Mouse (Mus musculus) E14TG2a.4 (cell line): ENCODE measurements at regions not wholly inside any gene's neighbourhood (a gene's known extent, or its start where the extent isn't known, plus 50 kb on each side); places are given as distances from the start of the nearest gene placed in this dataset.

Experiments used
- H3K27me3 ChIP-seq: 2 replicates; pipeline ENCODE4 v1.6.1; 2014; ENCODE audit warnings: low read length, control low read depth; ENCODE audit not compliant: insufficient read depth
- H3K36me3 ChIP-seq: 2 replicates; pipeline ENCODE4 v1.6.1; 2014; ENCODE audit warnings: low read length, control low read depth; ENCODE audit not compliant: insufficient read depth
- H3K4me1 ChIP-seq: replicated peaks from 2 replicates; pipeline ENCODE4 v1.6.1; 2014; ENCODE audit warnings: low read depth, low read length, control low read depth
- H3K4me3 ChIP-seq: replicated peaks from 2 replicates; pipeline ENCODE4 v1.5.1; 2014; ENCODE audit warnings: mild to moderate bottlenecking, low read length
- H3K9me3 ChIP-seq: 2 replicates; pipeline ENCODE4 v1.6.1; 2014; ENCODE audit warnings: low read length, control low read depth
- CTCF ChIP-seq: conservative IDR thresholded peaks from 2 replicates; pipeline ENCODE4 v1.5.1; 2014; ENCODE audit warnings: low read length
- NANOG ChIP-seq: IDR thresholded peaks from 2 replicates; pipeline ENCODE4 v1.6.1; 2014; ENCODE audit warnings: borderline replicate concordance, low read length, mixed read lengths
- POU5F1 ChIP-seq: IDR thresholded peaks from 2 replicates; pipeline ENCODE4 v1.6.1; 2014; ENCODE audit warnings: low read length, borderline replicate concordance

GRCm38 (mm10) chr3:38050366-38050765 is 326.1 kb upstream of the Gm5148 start:
- no peaks in the 10 kb centered on the region for H3K36me3 ChIP-seq
- H3K4me1 ChIP-seq = no peaks in the 10 kb centered on the region
- TF ChIP-seq POU5F1 (no peak), NANOG (no peak), CTCF (no peak)
- no peaks in the 10 kb centered on the region for H3K27me3 ChIP-seq
- no peak overlapping the region for H3K4me3 ChIP-seq
- no peaks in the 10 kb centered on the region for H3K9me3 ChIP-seq

GRCm38 (mm10) chr3:38049290-38049689 is 325.0 kb upstream of the Gm5148 start:
- Histone ChIP-seq H3K4me1 (no peaks in the 10 kb centered on the region), H3K36me3 (no peaks in the 10 kb centered on the region), H3K9me3 (no peaks in the 10 kb centered on the region), H3K27me3 (no peaks in the 10 kb centered on the region), H3K4me3 (no peak overlapping the region)
- TF ChIP-seq POU5F1 = no peak

DNA sequence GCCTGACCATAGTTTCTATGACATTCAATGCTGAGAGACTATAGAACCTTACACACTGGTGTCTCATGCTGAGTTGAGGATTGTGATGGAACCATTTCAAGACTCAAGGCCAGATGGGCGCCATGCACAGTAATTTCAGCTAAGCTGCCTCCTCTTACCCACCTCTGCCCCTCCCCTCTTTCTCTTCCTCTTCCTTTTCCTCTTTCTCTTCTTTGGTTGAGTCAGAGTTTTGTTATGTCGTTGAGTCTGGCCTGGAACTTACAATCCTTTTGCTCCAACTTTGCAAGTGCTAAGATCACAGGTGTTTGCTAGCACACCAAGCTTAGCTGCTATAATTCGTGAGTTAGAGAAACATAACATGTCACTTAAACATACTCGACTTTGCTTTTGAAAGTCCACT is 323.2 kb upstream of the Gm5148 start:
- Histone ChIP-seq H3K9me3 (no peaks in the 10 kb centered on the region), H3K4me3 (no peak overlapping the region), H3K27me3 (no peaks in the 10 kb centered on the region), H3K4me1 (no peaks in the 10 kb centered on the region), H3K36me3 (no peaks in the 10 kb centered on the region)
- TF ChIP-seq CTCF (no peak), NANOG (no peak), POU5F1 (no peak)

DNA sequence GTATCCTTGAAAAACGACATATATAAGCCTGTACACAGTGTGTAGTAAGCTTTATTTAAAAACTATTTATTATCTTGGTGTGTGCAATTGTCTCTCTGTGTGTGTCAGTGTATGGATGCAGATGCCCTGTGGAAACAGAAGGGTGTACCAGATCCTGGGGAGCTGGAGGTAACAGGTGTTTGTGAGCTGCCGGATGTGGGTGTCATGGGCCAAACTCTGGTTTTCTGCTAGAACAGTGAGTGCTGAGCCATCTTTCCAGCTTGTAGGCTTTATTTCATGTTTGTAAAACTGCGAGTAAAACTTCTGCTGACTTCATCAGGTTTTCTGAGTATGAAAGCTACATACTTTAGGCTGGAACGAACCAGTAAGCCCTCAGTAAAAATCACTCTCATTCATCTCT is 322.3 kb upstream of the Gm5148 start:
- Histone ChIP-seq H3K27me3 (no peaks in the 10 kb centered on the region), H3K4me3 (no peak overlapping the region), H3K36me3 (no peaks in the 10 kb centered on the region), H3K9me3 (no peaks in the 10 kb centered on the region), H3K4me1 (no peaks in the 10 kb centered on the region)
- TF ChIP-seq POU5F1 (no peak), NANOG (no peak), CTCF (no peak)

GRCm38 (mm10) chr3:38045989-38046388 is 321.7 kb upstream of the Gm5148 start:
- Histone ChIP-seq H3K4me1 (no peaks in the 10 kb centered on the region), H3K36me3 (no peaks in the 10 kb centered on the region), H3K9me3 (no peaks in the 10 kb centered on the region)

GRCm38 (mm10) chr3:38045523-38045922 is 321.2 kb upstream of the Gm5148 start:
- TF ChIP-seq CTCF = no peak
- TF ChIP-seq NANOG = no peak
- TF ChIP-seq POU5F1 = no peak
- no peak overlapping the region for H3K4me3 ChIP-seq

More at GRCm38 (mm10) chr3:38045989-38046388, 321.7 kb upstream of the Gm5148 start:
- H3K4me3 ChIP-seq = no peak overlapping the region
- H3K27me3 ChIP-seq = no peaks in the 10 kb centered on the region
- TF ChIP-seq POU5F1 = no peak
- TF ChIP-seq NANOG = no peak
- TF ChIP-seq CTCF = no peak

DNA sequence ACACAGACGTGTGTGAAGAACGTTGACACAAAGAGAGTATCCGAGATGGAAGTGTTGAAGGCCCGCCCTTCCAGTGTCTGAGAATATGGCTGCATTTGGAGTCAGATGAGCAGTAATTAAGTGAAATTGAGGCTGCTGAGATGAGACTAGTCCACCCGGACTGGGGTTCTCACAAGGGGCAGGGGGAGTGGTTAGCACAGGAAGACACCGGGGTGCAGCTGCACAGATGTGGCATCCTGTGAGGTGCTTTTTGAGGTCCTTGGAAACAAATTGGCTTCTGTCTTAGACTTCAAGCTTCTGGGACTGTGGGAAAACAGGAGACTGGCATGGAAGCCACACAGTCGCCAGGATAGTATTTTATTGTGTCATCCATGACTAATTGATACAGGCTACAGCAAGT is 320.0 kb upstream of the Gm5148 start:
- Histone ChIP-seq H3K9me3 (no peaks in the 10 kb centered on the region), H3K36me3 (no peaks in the 10 kb centered on the region), H3K4me1 (no peaks in the 10 kb centered on the region), H3K27me3 (no peaks in the 10 kb centered on the region), H3K4me3 (no peak overlapping the region)
- no peak for TF ChIP-seq CTCF
- no peak for TF ChIP-seq POU5F1
- no peak for TF ChIP-seq NANOG

More at GRCm38 (mm10) chr3:38045523-38045922, 321.2 kb upstream of the Gm5148 start:
- Histone ChIP-seq H3K27me3 (no peaks in the 10 kb centered on the region), H3K9me3 (no peaks in the 10 kb centered on the region), H3K36me3 (no peaks in the 10 kb centered on the region), H3K4me1 (no peaks in the 10 kb centered on the region)

- Histone ChIP-seq H3K4me1 (no peaks in the 10 kb centered on the region), H3K27me3 (no peaks in the 10 kb centered on the region), H3K36me3 (no peaks in the 10 kb centered on the region), H3K9me3 (no peaks in the 10 kb centered on the region), H3K4me3 (no peak overlapping the region)
- TF ChIP-seq POU5F1 (no peak), NANOG (no peak), CTCF (no peak)
These were observed 318.3 kb upstream of the Gm5148 start for GRCm38 (mm10) chr3:38042614-38043013.

- Histone ChIP-seq H3K36me3 (no peaks in the 10 kb centered on the region), H3K4me3 (no peak overlapping the region)
These were observed 311.8 kb upstream of the Gm5148 start for GRCm38 (mm10) chr3:38036131-38036530.

More at GRCm38 (mm10) chr3:38036131-38036530, 311.8 kb upstream of the Gm5148 start:
- Histone ChIP-seq H3K4me1 (no peaks in the 10 kb centered on the region), H3K9me3 (peaks cover 48% of the 10 kb centered on the region), H3K27me3 (no peaks in the 10 kb centered on the region)
- TF ChIP-seq CTCF (no peak), NANOG (no peak), POU5F1 (no peak)
